Mouse (Mus musculus): ENCODE measurements around the gene Rnf151.

Rnf151 gene

GRCm38 (mm10) chr17:24717943-24718342 is at the start of gene Rnf151, which contains the start of gene Rps2:
Rnf151 (minus strand) TSS chr17:24718063.
Rps2 (plus strand) TSS chr17:24718116.
- DNase-seq (ENCODE audit: low spot score): no peak

GRCm38 (mm10) chr17:24766266-24766875 is 48.5 kb upstream of the Rnf151 start:
- no peak for DNase-seq (ENCODE audit: low spot score)

- DNase-seq (ENCODE audit: low spot score): no peak
Observed at GRCm38 (mm10) chr17:24765016-24765905, 47.4 kb upstream of the Rnf151 start.

- DNase-seq (ENCODE audit: low spot score): no peak
Observed at GRCm38 (mm10) chr17:24761121-24761520, 43.3 kb upstream of the Rnf151 start.

GRCm38 (mm10) chr17:24757394-24757793 is 39.5 kb upstream of the Rnf151 start:
- no peak for DNase-seq (ENCODE audit: low spot score)

GRCm38 (mm10) chr17:24752415-24753394 is 34.8 kb upstream of the Rnf151 start, which contains the start of gene Hs3st6:
Hs3st6 (plus strand) TSS chr17:24752988.
- no peak for DNase-seq (ENCODE audit: low spot score)

GRCm38 (mm10) chr17:24751528-24751927 is 33.7 kb upstream of the Rnf151 start:
- DNase-seq (ENCODE audit: low spot score): no peak

GRCm38 (mm10) chr17:24746986-24747385 is 29.1 kb upstream of the Rnf151 start:
- DNase-seq (ENCODE audit: low spot score): no peak

- DNase-seq (ENCODE audit: low spot score): peak; percentile 83
Observed at GRCm38 (mm10) chr17:24745526-24746497, 27.9 kb upstream of the Rnf151 start.

- no peak for DNase-seq (ENCODE audit: low spot score)
Observed at GRCm38 (mm10) chr17:24744381-24744780, 26.5 kb upstream of the Rnf151 start.

GRCm38 (mm10) chr17:24743896-24744295 is 26.0 kb upstream of the Rnf151 start:
- no peak for DNase-seq (ENCODE audit: low spot score)

- DNase-seq (ENCODE audit: low spot score): peak; percentile 34
Observed at GRCm38 (mm10) chr17:24742307-24742706, 24.4 kb upstream of the Rnf151 start.

GRCm38 (mm10) chr17:24739926-24740325 is 22.1 kb upstream of the Rnf151 start:
- DNase-seq (ENCODE audit: low spot score): no peak

GRCm38 (mm10) chr17:24738238-24738637 is 20.4 kb upstream of the Rnf151 start:
- DNase-seq (ENCODE audit: low spot score): no peak

GRCm38 (mm10) chr17:24737135-24737810 is 19.4 kb upstream of the Rnf151 start:
- peak; percentile 53 for DNase-seq (ENCODE audit: low spot score)

GRCm38 (mm10) chr17:24736330-24737051 is 18.6 kb upstream of the Rnf151 start, which contains the start of gene Msrb1:
Msrb1 (plus strand) TSS chr17:24736642.
- peak; percentile 99 for DNase-seq (ENCODE audit: low spot score)

- DNase-seq (ENCODE audit: low spot score): no peak
Observed at GRCm38 (mm10) chr17:24735446-24735845, 17.6 kb upstream of the Rnf151 start.

- no peak for DNase-seq (ENCODE audit: low spot score)
Observed at GRCm38 (mm10) chr17:24734513-24734912, 16.6 kb upstream of the Rnf151 start.

GRCm38 (mm10) chr17:24733434-24734050 is 15.7 kb upstream of the Rnf151 start:
- DNase-seq (ENCODE audit: low spot score): no peak

All from lung, postnatal 25 days (tissue).